Mouse (Mus musculus): Measurements from ENCODE around the gene Rgcc. TPM values are rescaled to one million over a fixed set of nuclear protein-coding genes. Genes with fewer than 3 reads are reported as not detected.

Rgcc gene
- polyA plus RNA-seq, 1 experiment from 2014 or later: 14.8 TPM

- Histone ChIP-seq H3K36me3 (no peaks in the 10 kb centered on the region), H3K27me3 (ENCODE audit: low read depth, poor library complexity, severe bottlenecking) (peaks cover 55% of the 10 kb centered on the region), H3K4me3 (no peak overlapping the region), H3K27ac (no peak overlapping the region), H3K4me1 (peaks cover 59% of the 10 kb centered on the region), H3K9me3 (replicated peaks) (no peaks in the 10 kb centered on the region)
- WGBS: 75% methylated on average over 7 of the region's 7 CpGs
- no peak for DNase-seq (ENCODE audit: low spot score)
Observed at GRCm38 (mm10) chr14:79298314-79298992, 3.0 kb downstream of the Rgcc start.

- peaks cover 69% of the 10 kb centered on the region for H3K4me1 ChIP-seq
- H3K27me3 ChIP-seq (ENCODE audit: low read depth, poor library complexity, severe bottlenecking): peaks cover 39% of the 10 kb centered on the region
Observed at GRCm38 (mm10) chr14:79296836-79297235, 4.6 kb downstream of the Rgcc start.

GRCm38 (mm10) chr14:79296201-79296600 is 5.2 kb downstream of the Rgcc start:
- Histone ChIP-seq H3K27ac (no peak overlapping the region), H3K4me1 (peaks cover 67% of the 10 kb centered on the region), H3K4me3 (no peak overlapping the region), H3K27me3 (ENCODE audit: low read depth, poor library complexity, severe bottlenecking) (peaks cover 35% of the 10 kb centered on the region), H3K36me3 (no peaks in the 10 kb centered on the region), H3K9me3 (replicated peaks) (no peaks in the 10 kb centered on the region)
- DNase-seq (ENCODE audit: low spot score): no peak
- 91% methylated on average over 7 of the region's 7 CpGs for WGBS

More at GRCm38 (mm10) chr14:79296836-79297235, 4.6 kb downstream of the Rgcc start:
- H3K4me3 ChIP-seq: no peak overlapping the region
- H3K36me3 ChIP-seq: no peaks in the 10 kb centered on the region
- no peaks in the 10 kb centered on the region for H3K9me3 ChIP-seq (replicated peaks)
- WGBS: 55% methylated on average over 5 of the region's 5 CpGs
- no peak overlapping the region for H3K27ac ChIP-seq
- no peak for DNase-seq (ENCODE audit: low spot score)

- Histone ChIP-seq H3K36me3 (no peaks in the 10 kb centered on the region), H3K9me3 (replicated peaks) (no peaks in the 10 kb centered on the region), H3K4me3 (no peak overlapping the region), H3K27me3 (ENCODE audit: low read depth, poor library complexity, severe bottlenecking) (peaks cover 28% of the 10 kb centered on the region), H3K27ac (no peak overlapping the region), H3K4me1 (peaks cover 67% of the 10 kb centered on the region)
- DNase-seq (ENCODE audit: low spot score): no peak
- 88% methylated on average over 9 of the region's 9 CpGs for WGBS
Observed at GRCm38 (mm10) chr14:79295579-79295978, 5.9 kb downstream of the Rgcc start.

GRCm38 (mm10) chr14:79294950-79295349 is 6.5 kb downstream of the Rgcc start:
- Histone ChIP-seq H3K4me1 (peaks cover 67% of the 10 kb centered on the region), H3K4me3 (no peak overlapping the region), H3K27me3 (ENCODE audit: low read depth, poor library complexity, severe bottlenecking) (peaks cover 22% of the 10 kb centered on the region), H3K36me3 (no peaks in the 10 kb centered on the region), H3K9me3 (replicated peaks) (no peaks in the 10 kb centered on the region), H3K27ac (no peak overlapping the region)
- 75% methylated on average over 5 of the region's 5 CpGs for WGBS
- no peak for DNase-seq (ENCODE audit: low spot score)

GRCm38 (mm10) chr14:79294051-79294814 is 7.2 kb downstream of the Rgcc start:
- Histone ChIP-seq H3K27ac (no peak overlapping the region), H3K4me1 (peaks cover 70% of the 10 kb centered on the region)
- 83% methylated on average over 8 of the region's 8 CpGs for whole genome bisulfite sequencing

GRCm38 (mm10) chr14:79293119-79293780 is 8.2 kb downstream of the Rgcc start:
- H3K4me1 ChIP-seq: peaks cover 72% of the 10 kb centered on the region
- no peaks in the 10 kb centered on the region for H3K36me3 ChIP-seq
- H3K9me3 ChIP-seq (replicated peaks): no peaks in the 10 kb centered on the region
- peaks cover 6% of the 10 kb centered on the region; the same call in 1 of the 2 replicates for H3K27me3 ChIP-seq (ENCODE audit: low read depth, poor library complexity, severe bottlenecking)
- 44% methylated on average over 12 of the region's 16 CpGs for WGBS
- peak overlapping the region; percentile 50 for H3K27ac ChIP-seq
- no peak overlapping the region for H3K4me3 ChIP-seq
- no peak for DNase-seq (ENCODE audit: low spot score)

More at GRCm38 (mm10) chr14:79294051-79294814, 7.2 kb downstream of the Rgcc start:
- H3K36me3 ChIP-seq: no peaks in the 10 kb centered on the region
- no peak for DNase-seq (ENCODE audit: low spot score)
- H3K4me3 ChIP-seq: no peak overlapping the region
- no peaks in the 10 kb centered on the region for H3K9me3 ChIP-seq (replicated peaks)
- peaks cover 16% of the 10 kb centered on the region; the same call in 1 of the 2 replicates for H3K27me3 ChIP-seq (ENCODE audit: low read depth, poor library complexity, severe bottlenecking)

GRCm38 (mm10) chr14:79291629-79292028 is 9.8 kb downstream of the Rgcc start:
- 89% methylated on average over 4 of the region's 4 CpGs for WGBS

GRCm38 (mm10) chr14:79290683-79291425 is 10.6 kb downstream of the Rgcc start:
- WGBS: 47% methylated on average over 15 of the region's 15 CpGs
- no peaks in the 10 kb centered on the region for H3K27me3 ChIP-seq (ENCODE audit: low read depth, poor library complexity, severe bottlenecking)
- no peak overlapping the region for H3K4me3 ChIP-seq
- H3K4me1 ChIP-seq: peaks cover 62% of the 10 kb centered on the region
- H3K36me3 ChIP-seq: no peaks in the 10 kb centered on the region
- no peak overlapping the region for H3K27ac ChIP-seq
- DNase-seq (ENCODE audit: low spot score): no peak
- H3K9me3 ChIP-seq (replicated peaks): no peaks in the 10 kb centered on the region

More at GRCm38 (mm10) chr14:79291629-79292028, 9.8 kb downstream of the Rgcc start:
- Histone ChIP-seq H3K27me3 (ENCODE audit: low read depth, poor library complexity, severe bottlenecking) (no peaks in the 10 kb centered on the region), H3K9me3 (replicated peaks) (no peaks in the 10 kb centered on the region), H3K4me1 (peaks cover 67% of the 10 kb centered on the region), H3K27ac (no peak overlapping the region), H3K36me3 (no peaks in the 10 kb centered on the region), H3K4me3 (no peak overlapping the region)
- DNase-seq (ENCODE audit: low spot score): no peak

- H3K9me3 ChIP-seq (replicated peaks): no peaks in the 10 kb centered on the region
- no peaks in the 10 kb centered on the region for H3K27me3 ChIP-seq (ENCODE audit: low read depth, poor library complexity, severe bottlenecking)
- H3K36me3 ChIP-seq: no peaks in the 10 kb centered on the region
- WGBS: 17% methylated on average over 9 of the region's 9 CpGs
- peak overlapping the region; percentile 10; the same call in 1 of the 2 replicates for H3K27ac ChIP-seq
- H3K4me3 ChIP-seq: peak overlapping the region; percentile 9; the same call in 1 of the 2 replicates
- H3K4me1 ChIP-seq: peaks cover 54% of the 10 kb centered on the region
- DNase-seq (ENCODE audit: low spot score): no peak
Observed at GRCm38 (mm10) chr14:79289909-79290308, 11.5 kb downstream of the Rgcc start.

- Histone ChIP-seq H3K4me3 (no peak overlapping the region), H3K9me3 (replicated peaks) (no peaks in the 10 kb centered on the region), H3K27me3 (ENCODE audit: low read depth, poor library complexity, severe bottlenecking) (no peaks in the 10 kb centered on the region), H3K4me1 (peaks cover 46% of the 10 kb centered on the region), H3K27ac (no peak overlapping the region), H3K36me3 (no peaks in the 10 kb centered on the region)
- no peak for DNase-seq (ENCODE audit: low spot score)
- 68% methylated on average over 3 of the region's 3 CpGs for WGBS
Observed at GRCm38 (mm10) chr14:79288280-79288679, 13.2 kb downstream of the Rgcc start.

- no peak overlapping the region for H3K27ac ChIP-seq
- no peaks in the 10 kb centered on the region for H3K36me3 ChIP-seq
- H3K4me1 ChIP-seq: peaks cover 37% of the 10 kb centered on the region
- no peaks in the 10 kb centered on the region for H3K9me3 ChIP-seq (replicated peaks)
- no peaks in the 10 kb centered on the region for H3K27me3 ChIP-seq (ENCODE audit: low read depth, poor library complexity, severe bottlenecking)
- no peak for DNase-seq (ENCODE audit: low spot score)
- WGBS: 83% methylated on average over 7 of the region's 7 CpGs
- no peak overlapping the region for H3K4me3 ChIP-seq
Observed at GRCm38 (mm10) chr14:79287251-79287863, 14.1 kb downstream of the Rgcc start.

Data from limb, embryonic 10.5 days (tissue).